Comparison of ENCODE assay signal across 9 mouse cellular contexts in the genomic region with DNA sequence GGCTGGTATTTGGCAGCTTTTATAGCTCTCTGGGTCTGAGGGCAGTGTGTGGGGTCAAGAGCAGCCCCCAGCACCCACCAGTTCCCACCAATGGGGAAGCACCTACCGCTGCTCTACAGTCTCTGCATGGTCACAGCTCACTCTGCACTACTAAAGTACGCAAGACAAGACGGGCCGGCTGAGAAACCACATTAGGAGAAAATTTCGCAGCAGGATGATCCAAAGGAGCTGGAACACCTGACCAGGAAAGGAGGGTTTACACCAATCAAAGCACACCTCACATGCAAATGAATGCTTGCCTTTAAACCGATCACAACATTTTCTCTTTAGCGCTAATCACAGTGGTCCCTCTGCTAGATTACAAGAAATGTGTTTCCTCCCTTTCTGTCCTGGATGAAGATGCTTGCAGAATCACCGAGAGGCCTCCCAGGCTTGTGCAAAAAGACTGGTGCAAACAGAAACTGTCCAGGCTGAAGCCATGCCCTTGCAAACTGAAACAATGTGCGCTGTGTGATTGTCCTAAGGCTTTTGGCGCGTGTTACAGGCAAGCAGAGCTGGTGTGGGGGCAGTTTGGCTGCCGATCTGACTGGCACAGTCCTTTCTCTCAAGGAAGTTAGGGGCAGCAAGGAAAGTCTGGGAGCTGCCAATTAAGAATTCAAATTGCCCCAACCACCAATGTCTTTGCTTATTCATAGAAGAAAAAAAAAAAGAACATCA. TPM values are rescaled to one million over a fixed set of nuclear protein-coding genes. Genes with fewer than 3 reads are reported as not detected.
A peak's percentile ranks its signal among the peaks of the same experiment; 100 is the strongest.
DNase-seq lines count a peak whose midpoint lies in the region; ATAC-seq lines count a peak whose summit lies in the region.
"Had no signal": no experiment of that assay in that cellular context is flagged by ENCODE, and none has a peak within 500 bp of the region (broad histone marks: within the 10 kb centered on the region; RNA-seq: fewer than 3 reads in every experiment).

No protein-coding gene starts in this region.

- no peaks in the 10 kb centered on the region for H3K9me3 ChIP-seq in forebrain, embryonic 12.5 days
- H3K9me3 ChIP-seq in liver, embryonic 13.5 days (replicated peaks) = no peaks in the 10 kb centered on the region

- no peak overlapping the region; the same call in 1 of the 2 replicates for H3K4me3 ChIP-seq in forebrain, embryonic 12.5 days (replicated peaks)
- peak overlapping the region; percentile 18; the same call in 1 of the 2 replicates for H3K4me3 ChIP-seq in liver, embryonic 13.5 days (replicated peaks)

- DNase-seq in kidney, adult 18-20 months = peak; percentile 2
- DNase-seq in kidney, adult 8-10 months = no peak
- peak; percentile 66 for DNase-seq in MN1 (ENCODE audit: low spot score)
- no peak for DNase-seq in liver, embryonic 13.5 days
- DNase-seq in testis, postnatal 10 days (ENCODE audit: low spot score) = peak; percentile 54
- no peak for DNase-seq in thymus, postnatal 10 days (ENCODE audit: low spot score in 2 of 2)

- peaks cover 6% of the 10 kb centered on the region; the same call in 1 of the 2 replicates for H3K4me1 ChIP-seq in forebrain, embryonic 12.5 days
- peaks cover 61% of the 10 kb centered on the region for H3K4me1 ChIP-seq in liver, embryonic 13.5 days (replicated peaks)

- ATAC-seq in forebrain, embryonic 12.5 days (ENCODE audit: low FRiP score) = no peak
- no peak for ATAC-seq in liver, embryonic 13.5 days (ENCODE audit: low read depth)
- no peak for ATAC-seq in megakaryocyte-erythroid progenitor cell, adult 5-6 weeks (replicated peaks; ENCODE audit: low FRiP score, low TSS enrichment, poor library complexity, severe bottlenecking)

- no peaks in the 10 kb centered on the region for H3K36me3 ChIP-seq in forebrain, embryonic 12.5 days (replicated peaks)
- no peaks in the 10 kb centered on the region for H3K36me3 ChIP-seq in liver, embryonic 13.5 days

- H3K9ac ChIP-seq in forebrain, embryonic 12.5 days = no peak overlapping the region; the same call in 1 of the 2 replicates
- peak overlapping the region; percentile 47 for H3K9ac ChIP-seq in liver, embryonic 13.5 days

- WGBS in forebrain, embryonic 12.5 days = 11% methylated on average over 12 of the region's 12 CpGs
- WGBS in liver, embryonic 13.5 days (ENCODE audit: insufficient replicate concordance) = 20% methylated on average over 12 of the region's 12 CpGs

- H3K27me3 ChIP-seq in forebrain, embryonic 12.5 days = peaks cover 50% of the 10 kb centered on the region
- peaks cover 7% of the 10 kb centered on the region for H3K27me3 ChIP-seq in liver, embryonic 13.5 days

- peak overlapping the region; percentile 43 for H3K4me2 ChIP-seq in forebrain, embryonic 12.5 days
- peak overlapping the region; percentile 58 for H3K4me2 ChIP-seq in liver, embryonic 13.5 days

- H3K27ac ChIP-seq in forebrain, embryonic 12.5 days = no peak overlapping the region
- no peak overlapping the region for H3K27ac ChIP-seq in liver, embryonic 13.5 days

RNA-seq across cellular contexts. Expression of a gene that starts 21.9 kb away (rescaled TPM):
- polyA plus RNA-seq in forebrain, embryonic 12.5 days (2016; fragmentation: Nextera tagmentation; extraction: Ambion mirVana) = 22.7 and 23.7 TPM in 2 replicates
- polyA plus RNA-seq in liver, embryonic 13.5 days (2015; fragmentation: Nextera tagmentation; extraction: Ambion mirVana) = 5.5 and 6.5 TPM in 2 replicates
- 7.4 and 7.8 TPM in 2 replicates for total RNA-seq in megakaryocyte-erythroid progenitor cell, adult 5-6 weeks (2014; fragmentation: Nextera tagmentation)
- 4.9 and 7.5 TPM in 2 replicates for total RNA-seq in megakaryocyte-erythroid progenitor cell, adult 5-6 weeks (2017)

RNA-seq across cellular contexts. Expression of a gene that starts 57.1 kb away (rescaled TPM):
- polyA plus RNA-seq in forebrain, embryonic 12.5 days (2016; fragmentation: Nextera tagmentation; extraction: Ambion mirVana) = 22.1 and 22.6 TPM in 2 replicates
- polyA plus RNA-seq in liver, embryonic 13.5 days (2015; fragmentation: Nextera tagmentation; extraction: Ambion mirVana) = 1.2 and 1.6 TPM in 2 replicates
- total RNA-seq in megakaryocyte-erythroid progenitor cell, adult 5-6 weeks (2014; fragmentation: Nextera tagmentation) = not detected in 2 replicates
- total RNA-seq in megakaryocyte-erythroid progenitor cell, adult 5-6 weeks (2017) = not detected in 2 replicates

RNA-seq across cellular contexts. Expression of a gene that starts 58.5 kb away (rescaled TPM):
- 0.17 TPM in 1 of 2 replicates, not detected in the other for polyA plus RNA-seq in forebrain, embryonic 12.5 days (2016; fragmentation: Nextera tagmentation; extraction: Ambion mirVana)
- polyA plus RNA-seq in liver, embryonic 13.5 days (2015; fragmentation: Nextera tagmentation; extraction: Ambion mirVana) = not detected in 2 replicates
- not detected in 2 replicates for total RNA-seq in megakaryocyte-erythroid progenitor cell, adult 5-6 weeks (2014; fragmentation: Nextera tagmentation)
- not detected in 2 replicates for total RNA-seq in megakaryocyte-erythroid progenitor cell, adult 5-6 weeks (2017)
- polyA plus RNA-seq: large intestine, adult 2 months had no signal

Comparison
In these comparisons a context has a peak if more than half of its experiments do, and no peak if none do; other contexts are left out.
1. DNase-seq: peak in kidney, adult 18-20 months (single experiment), MN1 (single experiment) and testis, postnatal 10 days (single experiment); none in kidney, adult 8-10 months (0 of 2), liver, embryonic 13.5 days (single experiment) and thymus, postnatal 10 days (0 of 2).